Mouse (Mus musculus): ENCODE results near the gene Oscp1. TPM values are rescaled to one million over a fixed set of nuclear protein-coding genes. Genes with fewer than 3 reads are reported as not detected.

Oscp1 gene
- polyA plus RNA-seq, 1 experiment from 2014 or later: 6.1 TPM

GRCm38 (mm10) chr4:126131290-126132121 lies 73.1 kb downstream of the Oscp1 start:
- H3K4me2 ChIP-seq: no peak overlapping the region
- peaks cover 54% of the 10 kb centered on the region for H3K36me3 ChIP-seq
- no peaks in the 10 kb centered on the region for H3K9me3 ChIP-seq (replicated peaks)
- no peaks in the 10 kb centered on the region for H3K27me3 ChIP-seq
- peaks cover 36% of the 10 kb centered on the region for H3K4me1 ChIP-seq (replicated peaks)
- H3K4me3 ChIP-seq: no peak overlapping the region
- H3K27ac ChIP-seq: peak overlapping the region; percentile 37
- 50% methylated on average over 10 of the region's 10 CpGs for WGBS
- H3K9ac ChIP-seq: no peak overlapping the region
- peak; percentile 29; the same call in 1 of the 2 replicates for ATAC-seq (replicated peaks; ENCODE audit: insufficient number of reproducible peaks, insufficient read depth, low FRiP score, low read depth)

- Histone ChIP-seq H3K4me1 (replicated peaks) (peaks cover 36% of the 10 kb centered on the region), H3K27me3 (no peaks in the 10 kb centered on the region), H3K36me3 (peaks cover 50% of the 10 kb centered on the region), H3K9ac (no peak overlapping the region), H3K9me3 (replicated peaks) (no peaks in the 10 kb centered on the region), H3K27ac (peak overlapping the region; percentile 37), H3K4me3 (no peak overlapping the region), H3K4me2 (no peak overlapping the region)
- WGBS: 65% methylated on average over 6 of the region's 6 CpGs
- ATAC-seq (replicated peaks; ENCODE audit: insufficient number of reproducible peaks, insufficient read depth, low FRiP score, low read depth): no peak
Observed at GRCm38 (mm10) chr4:126132636-126133264, 74.4 kb downstream of the Oscp1 start.

- Histone ChIP-seq H3K27ac (no peak overlapping the region), H3K9ac (no peak overlapping the region), H3K9me3 (replicated peaks) (no peaks in the 10 kb centered on the region), H3K27me3 (no peaks in the 10 kb centered on the region), H3K4me1 (replicated peaks) (peaks cover 36% of the 10 kb centered on the region), H3K36me3 (peaks cover 47% of the 10 kb centered on the region), H3K4me2 (no peak overlapping the region), H3K4me3 (no peak overlapping the region)
- 95% methylated on average over 4 of the region's 4 CpGs for WGBS
- ATAC-seq (replicated peaks; ENCODE audit: insufficient number of reproducible peaks, insufficient read depth, low FRiP score, low read depth): no peak
Observed at GRCm38 (mm10) chr4:126134236-126134635, 75.9 kb downstream of the Oscp1 start.

- H3K36me3 ChIP-seq: peaks cover 47% of the 10 kb centered on the region
- peaks cover 36% of the 10 kb centered on the region for H3K4me1 ChIP-seq (replicated peaks)
- H3K4me2 ChIP-seq: no peak overlapping the region
- H3K9ac ChIP-seq: no peak overlapping the region
- no peak overlapping the region for H3K27ac ChIP-seq
- WGBS: 64% methylated on average over 4 of the region's 4 CpGs
- no peaks in the 10 kb centered on the region for H3K27me3 ChIP-seq
- no peak overlapping the region for H3K4me3 ChIP-seq
- no peak for ATAC-seq (replicated peaks; ENCODE audit: insufficient number of reproducible peaks, insufficient read depth, low FRiP score, low read depth)
- H3K9me3 ChIP-seq (replicated peaks): no peaks in the 10 kb centered on the region
Observed at GRCm38 (mm10) chr4:126134639-126135038, 76.3 kb downstream of the Oscp1 start.

- H3K27me3 ChIP-seq: no peaks in the 10 kb centered on the region
- peaks cover 47% of the 10 kb centered on the region for H3K36me3 ChIP-seq
- no peak overlapping the region for H3K9ac ChIP-seq
- H3K4me2 ChIP-seq: no peak overlapping the region
- WGBS: 84% methylated on average over 4 of the region's 4 CpGs
- ATAC-seq (replicated peaks; ENCODE audit: insufficient number of reproducible peaks, insufficient read depth, low FRiP score, low read depth): no peak
- H3K4me1 ChIP-seq (replicated peaks): peaks cover 22% of the 10 kb centered on the region
- H3K27ac ChIP-seq: no peak overlapping the region
- H3K4me3 ChIP-seq: no peak overlapping the region
- no peaks in the 10 kb centered on the region for H3K9me3 ChIP-seq (replicated peaks)
Observed at GRCm38 (mm10) chr4:126137773-126138172, 79.4 kb downstream of the Oscp1 start.

GRCm38 (mm10) chr4:126141021-126141420 lies 82.7 kb downstream of the Oscp1 start:
- Histone ChIP-seq H3K4me2 (no peak overlapping the region), H3K4me3 (no peak overlapping the region), H3K27me3 (no peaks in the 10 kb centered on the region), H3K4me1 (replicated peaks) (peaks cover 18% of the 10 kb centered on the region), H3K27ac (peak overlapping the region; percentile 55), H3K9ac (no peak overlapping the region), H3K9me3 (replicated peaks) (no peaks in the 10 kb centered on the region), H3K36me3 (peaks cover 34% of the 10 kb centered on the region)
- WGBS: 68% methylated on average over 5 of the region's 5 CpGs
- no peak for ATAC-seq (replicated peaks; ENCODE audit: insufficient number of reproducible peaks, insufficient read depth, low FRiP score, low read depth)

Other genes with a start within 250 kb of the Oscp1 start
- gene Csf3r, start 34.0 kb upstream of the Oscp1 start, polyA plus RNA-seq (2015; fragmentation: Nextera tagmentation; extraction: Ambion mirVana): 0.38 and 1.4 TPM in 2 replicates
- gene Mrps15, start 11.6 kb upstream of the Oscp1 start, polyA plus RNA-seq (2015; fragmentation: Nextera tagmentation; extraction: Ambion mirVana): 120 and 137 TPM in 2 replicates
- 42.2 and 43.2 TPM in 2 replicates for gene Lsm10, start 38.1 kb downstream of the Oscp1 start, polyA plus RNA-seq (2015; fragmentation: Nextera tagmentation; extraction: Ambion mirVana)
- gene Stk40, start 45.4 kb downstream of the Oscp1 start, polyA plus RNA-seq (2015; fragmentation: Nextera tagmentation; extraction: Ambion mirVana): 20.6 and 27.2 TPM in 2 replicates
- gene Eva1b, start 89.2 kb downstream of the Oscp1 start, polyA plus RNA-seq (2015; fragmentation: Nextera tagmentation; extraction: Ambion mirVana): 28.0 and 37.7 TPM in 2 replicates
- gene Sh3d21, start 104.9 kb downstream of the Oscp1 start, polyA plus RNA-seq (2015; fragmentation: Nextera tagmentation; extraction: Ambion mirVana): 3.3 and 4.1 TPM in 2 replicates
- 129 and 149 TPM in 2 replicates for gene Thrap3, start 144.2 kb downstream of the Oscp1 start, polyA plus RNA-seq (2015; fragmentation: Nextera tagmentation; extraction: Ambion mirVana)
- gene Map7d1, start 197.8 kb downstream of the Oscp1 start, polyA plus RNA-seq (2015; fragmentation: Nextera tagmentation; extraction: Ambion mirVana): 39.4 and 50.7 TPM in 2 replicates
- gene Trappc3, start 203.8 kb downstream of the Oscp1 start, polyA plus RNA-seq (2015; fragmentation: Nextera tagmentation; extraction: Ambion mirVana): 73.1 and 77.6 TPM in 2 replicates
- 5.2 and 10.9 TPM in 2 replicates for gene Col8a2, start 228.2 kb downstream of the Oscp1 start, polyA plus RNA-seq (2015; fragmentation: Nextera tagmentation; extraction: Ambion mirVana)